Mouse (Mus musculus) bone marrow macrophage, adult 2 months (primary cell): ENCODE measurements around the gene Med29. TPM values are rescaled to one million over a fixed set of nuclear protein-coding genes. Genes with fewer than 3 reads are reported as not detected.
A peak's percentile ranks its signal among the peaks of the same experiment; 100 is the strongest.

Source experiments
- H3K27ac ChIP-seq: 2 replicates; pipeline ENCODE4 v1.5.1; 2012; ENCODE audit warnings: low read depth, low read length; ENCODE audit not compliant: insufficient read depth
- H3K4me1 ChIP-seq: 2 replicates; pipeline ENCODE4 v1.6.1; 2012; ENCODE audit warnings: low read length; ENCODE audit not compliant: control insufficient read depth, insufficient read depth
- H3K4me3 ChIP-seq: 2 replicates; pipeline ENCODE4 v1.5.1; 2012; ENCODE audit warnings: mild to moderate bottlenecking, low read length, moderate library complexity; ENCODE audit not compliant: insufficient read depth
- CTCF ChIP-seq: IDR thresholded peaks from 2 replicates; pipeline ENCODE4 v1.5.1; 2012; ENCODE audit warnings: low read depth, mild to moderate bottlenecking, low read length, moderate library complexity
- POLR2A ChIP-seq: IDR thresholded peaks from 2 replicates; pipeline ENCODE4 v1.6.1; 2012; ENCODE audit warnings: mild to moderate bottlenecking, low read depth, low read length, borderline replicate concordance
- polyA plus RNA-seq: library from polyadenylated mRNA; stranded (reverse); fragments of >200 nt; gene quantifications from 2 replicates; pipeline ENCODE4 v1.2.4, GENCODE M21; 2012; ENCODE audit not compliant: missing spikeins, insufficient read depth, insufficient read length

Med29 gene
- 12.5 and 13.9 TPM in 2 replicates for polyA plus RNA-seq

DNA sequence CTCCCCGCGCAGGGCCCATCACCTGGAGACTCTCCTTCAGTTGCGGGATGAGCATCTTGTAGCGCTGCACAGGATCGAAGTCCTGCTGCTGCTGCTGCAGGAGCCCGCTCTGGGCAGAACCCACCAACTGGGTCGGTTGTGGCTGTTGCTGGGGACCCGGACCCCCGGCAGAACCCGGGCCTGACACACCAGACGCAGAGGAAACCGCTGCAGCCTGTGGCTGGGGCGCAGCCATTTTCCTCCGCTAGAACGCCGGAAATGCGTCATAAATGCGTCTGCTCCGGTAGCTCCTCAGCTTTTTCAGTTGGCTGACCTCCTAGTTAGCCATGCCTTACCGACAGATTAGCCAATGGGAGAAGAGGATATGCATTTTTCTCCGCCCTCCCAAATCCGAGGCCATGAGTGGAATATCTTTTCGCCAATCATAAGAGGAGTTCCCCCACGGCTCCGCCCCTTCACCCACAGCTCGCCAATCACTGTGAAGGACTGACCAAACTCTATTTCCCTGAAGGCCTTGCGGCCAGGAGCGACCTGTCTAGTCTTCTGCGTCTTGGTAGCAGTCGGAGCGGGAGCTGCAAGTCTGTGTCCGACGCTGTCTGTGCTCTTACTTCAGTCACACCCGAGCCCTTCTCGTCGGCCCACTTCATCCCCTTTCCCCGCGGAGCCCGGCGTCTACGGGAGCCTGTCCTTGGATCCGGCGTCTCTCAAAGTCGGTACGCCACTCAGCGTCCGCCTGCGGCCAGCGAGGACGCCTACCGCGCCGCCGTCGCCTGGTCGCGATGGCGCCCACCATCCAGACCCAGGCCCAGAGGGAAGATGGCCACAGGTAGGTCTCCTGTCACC, at the start of gene Med29, which contains the start of gene Paf1:
Gene Med29 (minus strand): TSS at position 280 of the 843 bp plus-strand sequence.
Gene Paf1 (plus strand): TSS at position 523 of the 843 bp plus-strand sequence.
- peak within 1 kb of the TSS; percentile 50 for H3K27ac ChIP-seq

DNA sequence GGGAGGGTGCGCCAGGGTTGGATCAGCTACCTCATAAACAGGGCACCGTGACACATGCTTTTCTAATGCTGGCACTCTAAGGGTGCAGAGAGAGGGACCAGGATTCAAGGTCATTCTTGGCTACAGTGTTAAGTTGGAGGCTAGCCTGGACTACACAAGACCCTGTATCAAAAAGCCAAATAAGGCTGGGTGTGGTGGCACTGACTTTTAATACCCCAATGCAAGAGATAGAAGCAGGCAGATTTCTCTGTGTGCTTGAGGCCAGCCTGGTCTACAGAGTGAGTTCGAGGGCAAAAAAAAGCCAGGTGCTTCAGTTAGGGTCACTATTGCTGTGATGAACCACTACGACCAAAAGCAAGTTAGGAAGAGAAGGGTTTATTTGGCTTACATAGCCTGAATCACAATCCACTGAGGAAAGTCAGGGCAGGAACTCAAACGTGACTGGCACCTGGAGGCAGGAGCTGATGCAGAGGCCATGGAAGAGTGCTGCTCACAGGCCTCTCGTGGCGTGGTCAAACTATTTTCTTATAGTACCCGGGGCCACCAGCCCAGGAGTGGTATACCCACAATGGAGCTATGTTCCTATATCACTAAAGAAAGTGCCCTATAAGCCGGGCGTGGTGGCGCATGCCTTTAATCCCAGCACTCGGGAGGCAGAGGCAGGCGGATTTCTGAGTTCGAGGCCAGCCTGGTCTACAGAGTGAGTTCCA, 49.4 kb upstream of the Med29 start:
- Histone ChIP-seq H3K4me3 (peak overlapping the region; percentile 39), H3K27ac (peak overlapping the region; percentile 89), H3K4me1 (peaks cover 44% of the 10 kb centered on the region)
- TF ChIP-seq POLR2A (no peak), CTCF (no peak)

More for the DNA sequence above, at the start of gene Med29, which contains the start of gene Paf1:
- TF ChIP-seq CTCF (no peak), POLR2A (peak; percentile 74; the same call in 1 of the 2 replicates)
- Histone ChIP-seq H3K4me1 (peaks cover 10% of the 10 kb centered on the region), H3K4me3 (peak within 1 kb of the TSS; percentile 83)

DNA sequence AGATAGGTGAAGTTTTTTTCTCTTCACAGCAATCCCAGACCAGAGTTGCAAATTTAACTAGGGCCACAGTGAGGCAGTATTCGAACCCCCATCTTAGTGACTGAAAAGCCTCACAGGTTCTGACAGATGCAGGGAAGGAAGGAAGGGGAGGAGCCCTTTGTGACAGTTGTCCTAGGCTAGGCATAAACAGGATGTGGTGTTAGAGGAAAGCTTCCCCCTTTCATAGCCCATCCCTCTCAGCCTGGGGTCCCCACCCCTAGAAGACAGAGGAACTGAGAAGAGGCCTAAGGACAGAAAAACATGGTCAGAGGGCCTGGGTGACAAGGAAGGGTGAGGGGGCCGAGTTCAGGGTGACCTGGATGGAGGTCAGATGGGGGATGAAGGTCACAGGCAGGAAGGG, 48.2 kb upstream of the Med29 start:
- TF ChIP-seq POLR2A (no peak), CTCF (no peak)
- H3K4me3 ChIP-seq = peak overlapping the region; percentile 55
- peak overlapping the region; percentile 89 for H3K27ac ChIP-seq
- H3K4me1 ChIP-seq = peaks cover 44% of the 10 kb centered on the region

DNA sequence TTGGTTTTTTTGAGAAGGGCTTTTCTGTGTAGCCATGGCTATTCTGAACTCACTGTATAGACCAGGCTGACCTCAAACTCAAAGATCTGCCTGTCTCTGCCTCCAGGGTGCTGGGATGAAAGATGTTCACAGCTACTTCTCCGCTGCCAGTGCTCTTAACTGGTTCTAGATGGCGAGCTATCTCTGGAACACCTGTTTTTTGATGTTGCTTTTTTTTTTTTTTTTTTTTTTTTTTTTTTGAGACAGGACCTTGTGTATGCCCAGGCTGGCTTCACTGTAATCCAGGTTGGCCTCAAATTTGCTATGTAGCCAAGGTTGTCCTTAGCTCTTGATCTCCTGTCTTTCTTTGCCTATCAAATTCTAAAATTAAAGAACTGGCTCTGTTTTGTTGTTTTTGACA, 46.3 kb upstream of the Med29 start:
- no peak for TF ChIP-seq CTCF
- TF ChIP-seq POLR2A = no peak
- Histone ChIP-seq H3K4me1 (peaks cover 40% of the 10 kb centered on the region), H3K4me3 (no peak overlapping the region), H3K27ac (no peak overlapping the region)

DNA sequence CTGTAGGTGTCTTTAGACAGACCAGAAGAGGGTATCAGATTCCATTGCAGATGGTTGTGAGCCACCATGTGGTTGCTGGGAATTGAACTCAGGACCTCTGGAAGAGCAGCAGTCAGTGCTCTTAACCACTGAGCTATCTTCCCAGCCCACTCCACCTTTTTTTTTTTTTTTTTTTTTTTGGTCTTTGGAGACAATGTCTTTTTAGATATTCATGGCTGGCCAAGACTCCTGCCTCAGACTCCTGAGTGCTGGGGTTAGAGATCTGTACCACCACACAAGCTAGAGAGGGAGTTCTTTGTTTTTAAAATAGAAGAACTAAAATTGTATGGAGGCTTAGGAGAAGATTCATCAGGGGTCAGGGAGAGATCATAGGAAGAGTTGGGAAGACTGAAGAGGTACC, 45.5 kb upstream of the Med29 start:
- Histone ChIP-seq H3K4me1 (peaks cover 44% of the 10 kb centered on the region), H3K27ac (no peak overlapping the region), H3K4me3 (no peak overlapping the region)
- TF ChIP-seq CTCF (no peak), POLR2A (no peak)

DNA sequence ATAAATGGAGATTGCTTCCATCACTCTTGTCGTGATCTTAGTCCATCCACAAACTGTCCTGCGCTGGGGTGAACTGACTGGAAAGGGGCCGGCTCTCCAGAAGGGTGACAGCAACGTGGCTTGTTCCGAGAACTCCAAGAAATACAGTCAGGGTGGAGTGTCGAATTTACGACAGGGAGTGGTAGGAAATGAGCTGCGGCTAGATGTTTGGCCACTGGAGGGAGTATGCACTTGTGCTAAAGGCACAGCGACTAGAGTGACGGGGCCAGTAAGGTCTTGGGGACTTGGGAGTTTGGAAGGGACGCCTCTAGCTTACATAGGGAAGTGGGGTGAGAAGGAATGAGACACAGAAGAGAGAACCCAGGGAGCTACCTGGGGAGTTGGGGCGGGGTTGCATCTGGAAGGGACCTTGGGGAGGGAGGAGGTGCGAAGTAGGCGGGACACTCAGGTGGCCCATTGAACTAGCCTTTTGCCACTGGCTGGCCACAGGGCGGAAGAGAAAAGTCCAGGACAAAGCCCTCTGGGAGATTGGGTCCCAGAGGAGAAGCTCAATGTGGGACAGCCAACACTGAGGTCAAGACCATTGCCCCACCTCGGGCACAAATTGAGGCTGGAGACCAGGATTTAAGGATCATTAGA, 44.5 kb upstream of the Med29 start, which contains the start of gene Gmfg:
Gene Gmfg (plus strand): TSS at position 516 of the 639 bp plus-strand sequence.
- H3K4me1 ChIP-seq = peaks cover 46% of the 10 kb centered on the region
- TF ChIP-seq POLR2A = no peak
- peak; percentile 69 for TF ChIP-seq CTCF

DNA sequence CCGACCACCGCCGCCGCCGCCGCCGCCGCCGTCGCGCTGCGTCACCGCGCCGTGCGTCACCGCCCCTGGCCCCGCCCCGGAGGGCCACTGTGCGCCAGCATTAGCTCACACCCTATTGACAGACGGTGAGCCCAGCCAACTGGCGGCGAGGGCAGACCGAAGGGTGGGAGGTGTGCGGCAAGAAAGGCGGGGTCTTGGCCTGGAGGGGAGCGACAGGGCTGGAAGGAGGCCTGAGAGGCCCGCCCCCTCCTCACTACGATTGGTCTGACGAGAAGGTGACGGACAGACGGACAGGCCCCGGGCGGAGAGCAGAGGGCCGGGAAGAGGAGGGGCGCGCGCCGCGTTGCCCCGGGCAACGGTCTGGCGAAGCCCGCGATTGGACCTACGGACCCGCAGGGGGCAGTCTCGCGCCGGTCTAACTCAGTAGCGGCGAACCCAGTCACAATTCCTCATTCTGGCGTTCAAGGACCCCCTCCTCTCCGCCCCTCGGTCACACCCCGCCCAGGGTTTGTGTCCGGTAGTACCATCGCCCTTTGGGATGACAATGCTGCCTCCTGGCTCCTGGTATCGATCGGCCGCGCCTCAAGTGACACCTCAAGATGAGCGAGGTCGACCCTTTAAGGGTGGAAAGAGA, 43.9 kb upstream of the Med29 start:
- Histone ChIP-seq H3K4me3 (peak overlapping the region; percentile 73), H3K27ac (peak overlapping the region; percentile 46), H3K4me1 (peaks cover 43% of the 10 kb centered on the region)
- no peak for TF ChIP-seq POLR2A
- no peak for TF ChIP-seq CTCF

More for the DNA sequence above, 44.5 kb upstream of the Med29 start, which contains the start of gene Gmfg:
- peak within 1 kb of the TSS; percentile 48 for H3K27ac ChIP-seq
- peak within 1 kb of the TSS; percentile 73 for H3K4me3 ChIP-seq

DNA sequence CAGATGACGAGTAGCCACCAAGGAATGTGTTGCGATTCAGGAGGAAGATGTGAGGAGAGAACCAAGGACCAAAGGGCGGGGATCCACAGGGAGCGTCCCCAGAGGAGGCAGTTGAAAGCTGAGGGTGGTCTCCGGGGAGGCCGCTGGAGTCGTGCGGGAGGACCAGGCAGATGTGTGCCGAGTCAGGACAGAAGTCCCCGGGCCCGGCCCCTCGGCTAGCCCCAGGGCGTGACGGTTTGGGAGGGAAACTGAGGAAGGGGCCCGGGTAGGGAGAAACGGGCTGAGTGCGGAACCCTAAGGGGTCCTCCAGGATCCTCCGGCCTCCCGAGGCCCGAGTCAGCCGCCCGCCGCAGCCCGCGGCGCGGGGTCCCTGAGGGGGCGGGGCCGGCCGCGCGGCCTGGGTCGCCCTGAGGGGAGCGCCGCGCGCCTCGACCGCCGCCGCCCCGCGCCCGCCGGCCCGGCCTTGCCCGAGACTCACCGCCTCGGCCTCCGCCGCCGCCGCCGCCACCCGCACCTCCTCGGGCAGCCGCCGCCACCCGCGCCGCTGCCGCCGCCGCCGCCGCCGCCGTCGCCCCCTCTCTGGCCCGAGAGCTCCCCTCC, 43.3 kb upstream of the Med29 start:
- no peak for TF ChIP-seq CTCF
- TF ChIP-seq POLR2A = no peak
- no peak overlapping the region for H3K27ac ChIP-seq
- H3K4me1 ChIP-seq = peaks cover 45% of the 10 kb centered on the region
- H3K4me3 ChIP-seq = peak overlapping the region; percentile 65

DNA sequence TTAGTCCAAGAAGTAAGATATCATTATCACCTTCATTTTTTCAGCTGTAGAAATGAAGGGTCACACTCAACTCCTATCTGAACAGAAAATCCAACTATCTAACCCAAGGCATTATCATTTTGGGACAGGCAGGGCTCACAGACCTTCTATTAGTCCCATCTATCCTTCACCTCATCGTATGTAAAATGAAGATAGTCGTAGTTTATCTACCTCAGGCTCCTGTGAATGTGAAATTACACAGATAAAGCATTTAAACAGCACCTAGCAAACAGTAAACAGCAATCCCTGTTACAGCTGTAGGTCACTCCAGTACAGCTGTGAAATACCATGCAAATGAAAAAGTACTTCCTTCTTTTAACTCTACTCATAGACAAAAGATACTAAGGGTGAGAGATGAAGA, 39.7 kb upstream of the Med29 start:
- Histone ChIP-seq H3K27ac (no peak overlapping the region), H3K4me1 (peaks cover 54% of the 10 kb centered on the region), H3K4me3 (no peak overlapping the region)
- no peak for TF ChIP-seq CTCF
- TF ChIP-seq POLR2A = no peak
